Mouse (Mus musculus): ENCODE measurements at regions not wholly inside any gene's neighbourhood (a gene's known extent, or its start where the extent isn't known, plus 50 kb on each side); places are given as distances from the start of the nearest gene placed in this dataset.

GRCm38 (mm10) chr4:8361931-8362330 lies 123.1 kb upstream of the Car8 start:
- TF ChIP-seq EP300 (IDR thresholded peaks at IDR 0.05; ENCODE audit: low read depth) (no peak), CTCF (IDR thresholded peaks at IDR 0.05; ENCODE audit: low read depth) (no peak)

All from liver, embryonic 14.5 days (tissue).